Mouse (Mus musculus) layer of hippocampus, adult 8-10 months (tissue): ENCODE measurements at regions not wholly inside any gene's neighbourhood (a gene's known extent, or its start where the extent isn't known, plus 50 kb on each side); places are given as distances from the start of the nearest gene placed in this dataset.

Source experiments
- DNase-seq, 2 experiments: peaks; one replicate each; pipeline ENCODE4 v3.0.0; 2022; ENCODE audit warnings: low spot score in 2 of 2

DNA sequence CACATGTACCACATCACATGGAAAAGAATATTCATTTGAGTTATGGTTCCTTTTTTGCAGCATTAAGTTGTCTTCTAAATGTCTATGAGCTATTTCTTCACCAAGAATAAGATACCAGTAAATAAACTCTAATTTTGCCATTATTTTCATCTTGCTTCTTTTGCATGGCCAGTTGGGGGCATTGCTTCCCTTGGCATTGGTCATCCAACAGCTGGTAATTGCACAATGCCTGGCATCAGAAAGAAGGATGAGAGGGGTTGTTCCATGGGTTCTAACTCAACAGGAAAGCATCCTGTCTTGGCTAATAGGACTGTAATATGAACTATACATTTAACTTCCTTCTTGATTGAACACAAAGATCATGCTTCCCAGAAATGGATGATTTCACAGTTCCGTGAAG is 174.4 kb downstream of the Fam49a start:
- no peak for DNase-seq

DNA sequence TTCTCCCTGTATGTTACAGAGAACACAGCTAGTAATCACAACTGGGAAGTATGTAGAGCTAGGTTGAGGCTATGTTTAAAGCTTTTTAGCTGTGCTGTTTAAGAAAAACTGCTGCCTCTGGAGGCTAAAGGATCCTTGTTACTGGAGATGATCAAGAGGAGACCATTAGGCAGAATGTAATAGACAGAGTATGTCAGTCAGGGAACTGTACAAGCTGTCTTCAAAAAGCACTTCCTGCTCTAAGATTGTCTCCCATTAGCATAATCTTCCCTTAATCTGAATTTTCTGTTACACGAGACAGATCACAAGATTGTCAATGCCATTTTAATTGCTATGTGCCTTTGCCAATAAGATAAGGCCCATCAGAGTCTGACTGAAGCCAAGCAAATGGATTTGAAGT is 170.7 kb downstream of the Fam49a start:
- no peak for DNase-seq
